Mouse (Mus musculus): ENCODE data around the gene Gabbr2.

Gabbr2 gene

GRCm38 (mm10) chr4:46916786-46917185 lies 74.9 kb downstream of the Gabbr2 start:
- no peak for DNase-seq (ENCODE audit: low read depth)

GRCm38 (mm10) chr4:46915934-46916333 lies 75.7 kb downstream of the Gabbr2 start:
- no peak for DNase-seq (ENCODE audit: low read depth)

- DNase-seq (ENCODE audit: low read depth): no peak
Measured at GRCm38 (mm10) chr4:46915476-46915875, 76.2 kb downstream of the Gabbr2 start.

GRCm38 (mm10) chr4:46914606-46915005 lies 77.1 kb downstream of the Gabbr2 start:
- no peak for DNase-seq (ENCODE audit: low read depth)

- DNase-seq (ENCODE audit: low read depth): no peak
Measured at GRCm38 (mm10) chr4:46906036-46906691, 85.5 kb downstream of the Gabbr2 start.

GRCm38 (mm10) chr4:46905152-46905551 lies 86.5 kb downstream of the Gabbr2 start:
- DNase-seq (ENCODE audit: low read depth): no peak

- DNase-seq (ENCODE audit: low read depth): no peak
Measured at GRCm38 (mm10) chr4:46904129-46904528, 87.5 kb downstream of the Gabbr2 start.

- DNase-seq (ENCODE audit: low read depth): no peak
Measured at GRCm38 (mm10) chr4:46898546-46898945, 93.1 kb downstream of the Gabbr2 start.

- no peak for DNase-seq (ENCODE audit: low read depth)
Measured at GRCm38 (mm10) chr4:46897634-46898399, 93.9 kb downstream of the Gabbr2 start.

- no peak for DNase-seq (ENCODE audit: low read depth)
Measured at GRCm38 (mm10) chr4:46894144-46894543, 97.5 kb downstream of the Gabbr2 start.

- no peak for DNase-seq (ENCODE audit: low read depth)
Measured at GRCm38 (mm10) chr4:46889175-46889574, 102.5 kb downstream of the Gabbr2 start.

- no peak for DNase-seq (ENCODE audit: low read depth)
Measured at GRCm38 (mm10) chr4:46885627-46886383, 105.9 kb downstream of the Gabbr2 start.

GRCm38 (mm10) chr4:46884132-46884531 lies 107.5 kb downstream of the Gabbr2 start:
- DNase-seq (ENCODE audit: low read depth): no peak

GRCm38 (mm10) chr4:46883546-46883945 lies 108.1 kb downstream of the Gabbr2 start:
- no peak for DNase-seq (ENCODE audit: low read depth)

- no peak for DNase-seq (ENCODE audit: low read depth)
Measured at GRCm38 (mm10) chr4:46883047-46883446, 108.6 kb downstream of the Gabbr2 start.

GRCm38 (mm10) chr4:46881271-46881670 lies 110.4 kb downstream of the Gabbr2 start:
- DNase-seq (ENCODE audit: low read depth): no peak

GRCm38 (mm10) chr4:46879943-46880342 lies 111.7 kb downstream of the Gabbr2 start:
- DNase-seq (ENCODE audit: low read depth): no peak

- DNase-seq (ENCODE audit: low read depth): no peak
Measured at GRCm38 (mm10) chr4:46872750-46873149, 118.9 kb downstream of the Gabbr2 start.

- no peak for DNase-seq (ENCODE audit: low read depth)
Measured at GRCm38 (mm10) chr4:46870157-46870556, 121.5 kb downstream of the Gabbr2 start.

- DNase-seq (ENCODE audit: low read depth): no peak
Measured at GRCm38 (mm10) chr4:46869380-46869779, 122.3 kb downstream of the Gabbr2 start.

GRCm38 (mm10) chr4:46868921-46869320 lies 122.8 kb downstream of the Gabbr2 start:
- DNase-seq (ENCODE audit: low read depth): no peak

GRCm38 (mm10) chr4:46868181-46868580 lies 123.5 kb downstream of the Gabbr2 start:
- peak; percentile 7 for DNase-seq (ENCODE audit: low read depth)

- peak; percentile 7 for DNase-seq (ENCODE audit: low read depth)
Measured at GRCm38 (mm10) chr4:46867779-46868178, 123.9 kb downstream of the Gabbr2 start.

Data from naive thymus-derived CD4-positive, alpha-beta T cell, adult 2 months (primary cell).